Mouse (Mus musculus): ENCODE results near the gene Fam83g.
A peak's percentile ranks its signal among the peaks of the same experiment; 100 is the strongest.
"Not testable (repeated sequence)": the region's sequence is repeated elsewhere in the genome, so short reads cannot be mapped to it uniquely, and the experiment has no call there.

The Fam83g gene

GRCm38 (mm10) chr11:61683907-61684731, at the start of gene Fam83g:
Gene Fam83g, plus strand, starts transcription at chr11:61684091.
- DNase-seq (ENCODE audit: low spot score in 2 of 2): peak; percentile 89 to 95

- DNase-seq (ENCODE audit: low spot score in 2 of 2): not testable (repeated sequence)
These were observed 47.6 kb upstream of the Fam83g start for GRCm38 (mm10) chr11:61636309-61636708.

- DNase-seq (ENCODE audit: low spot score in 2 of 2): no peak
These were observed 46.5 kb upstream of the Fam83g start for GRCm38 (mm10) chr11:61637413-61637812.

- no peak for DNase-seq (ENCODE audit: low spot score in 2 of 2)
These were observed 46.0 kb upstream of the Fam83g start for GRCm38 (mm10) chr11:61637856-61638255.

GRCm38 (mm10) chr11:61638764-61639536, 44.9 kb upstream of the Fam83g start:
- DNase-seq (ENCODE audit: low spot score in 2 of 2): peak; percentile 39 to 70

GRCm38 (mm10) chr11:61639601-61640177, 44.2 kb upstream of the Fam83g start:
- no peak for DNase-seq (ENCODE audit: low spot score in 2 of 2)

- DNase-seq (ENCODE audit: low spot score in 2 of 2): not testable (repeated sequence)
These were observed 43.3 kb upstream of the Fam83g start for GRCm38 (mm10) chr11:61640585-61640984.

GRCm38 (mm10) chr11:61642106-61642505, 41.8 kb upstream of the Fam83g start:
- peak in 1 of 2 experiments; percentile 57 for DNase-seq (ENCODE audit: low spot score in 2 of 2)

GRCm38 (mm10) chr11:61643184-61643961, 40.5 kb upstream of the Fam83g start:
- no peak for DNase-seq (ENCODE audit: low spot score in 2 of 2)

- DNase-seq (ENCODE audit: low spot score in 2 of 2): peak in 1 of 2 experiments; percentile 54
These were observed 39.1 kb upstream of the Fam83g start for GRCm38 (mm10) chr11:61644576-61645326.

- DNase-seq (ENCODE audit: low spot score in 2 of 2): peak in 1 of 2 experiments; percentile 52
These were observed 38.5 kb upstream of the Fam83g start for GRCm38 (mm10) chr11:61645357-61645857.

GRCm38 (mm10) chr11:61646499-61647039, 37.3 kb upstream of the Fam83g start:
- DNase-seq (ENCODE audit: low spot score in 2 of 2): no peak

- DNase-seq (ENCODE audit: low spot score in 2 of 2): no peak
These were observed 36.6 kb upstream of the Fam83g start for GRCm38 (mm10) chr11:61647110-61647910.

GRCm38 (mm10) chr11:61647956-61648748, 35.7 kb upstream of the Fam83g start:
- DNase-seq (ENCODE audit: low spot score in 2 of 2): no peak

- DNase-seq (ENCODE audit: low spot score in 2 of 2): no peak
These were observed 35.2 kb upstream of the Fam83g start for GRCm38 (mm10) chr11:61648749-61649115.

GRCm38 (mm10) chr11:61649163-61649580, 34.7 kb upstream of the Fam83g start:
- no peak for DNase-seq (ENCODE audit: low spot score in 2 of 2)

- no peak for DNase-seq (ENCODE audit: low spot score in 2 of 2)
These were observed 34.3 kb upstream of the Fam83g start for GRCm38 (mm10) chr11:61649626-61650025.

- DNase-seq (ENCODE audit: low spot score in 2 of 2): no peak
These were observed 33.2 kb upstream of the Fam83g start for GRCm38 (mm10) chr11:61650470-61651265.

Measured in spleen, postnatal 4 days (tissue).